Mouse (Mus musculus): ENCODE measurements around the gene Gimap4. TPM values are rescaled to one million over a fixed set of nuclear protein-coding genes. Genes with fewer than 3 reads are reported as not detected.
A peak's percentile ranks its signal among the peaks of the same experiment; 100 is the strongest.

The Gimap4 gene
- polyA plus RNA-seq, 1 experiment from 2014 or later = 1.3 TPM

DNA sequence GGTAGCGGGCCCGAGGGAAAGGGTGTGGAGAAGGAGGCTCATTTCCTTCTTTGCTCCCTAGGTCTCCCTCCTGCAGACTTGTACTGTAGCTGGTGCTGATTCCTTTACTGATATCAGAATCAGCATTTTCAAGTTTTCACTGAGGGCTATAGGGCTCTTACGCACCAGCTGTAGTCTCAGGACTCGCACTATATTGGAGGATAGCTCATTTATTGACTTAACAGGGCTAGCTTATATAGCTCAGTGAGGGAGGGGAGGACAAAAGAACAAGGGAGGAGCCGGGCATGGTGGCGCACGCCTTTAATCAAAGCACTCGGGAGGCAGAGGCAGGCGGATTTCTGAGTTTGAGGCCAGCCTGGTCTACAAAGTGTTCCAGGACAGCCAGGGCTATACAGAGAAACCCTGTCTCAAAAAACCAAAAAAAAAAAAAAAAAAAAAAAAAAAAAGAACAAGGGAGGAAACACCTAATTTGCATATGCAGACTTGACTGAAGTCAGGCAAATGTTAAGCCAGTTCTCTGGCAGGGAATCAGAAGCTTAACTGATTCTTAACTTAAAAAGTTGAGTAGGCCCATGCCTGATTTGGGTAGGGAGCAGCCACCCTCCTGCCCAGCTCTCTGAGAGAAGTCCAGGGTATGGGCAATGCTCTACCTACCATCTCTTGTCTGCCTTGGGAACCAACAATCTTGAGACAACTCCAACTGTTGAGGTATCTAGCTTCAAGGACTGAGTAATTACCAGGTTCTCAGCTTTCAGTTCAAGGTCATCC is 9.9 kb upstream of the Gimap4 start:
- ATAC-seq = no peak
- Histone ChIP-seq H3K36me3 (ENCODE audit: control insufficient read depth, insufficient read depth, low read length) (no peaks in the 10 kb centered on the region), H3K27me3 (replicated peaks; ENCODE audit: control insufficient read depth, insufficient read depth, low read length) (no peaks in the 10 kb centered on the region), H3K4me3 (ENCODE audit: low read length) (no peak overlapping the region), H3K9ac (ENCODE audit: low read depth, low read length) (no peak overlapping the region), H3K4me2 (ENCODE audit: low read length) (no peak overlapping the region), H3K27ac (ENCODE audit: low read depth, low read length) (no peak overlapping the region), H3K4me1 (ENCODE audit: control insufficient read depth, insufficient read depth, low read depth, low read length) (no peaks in the 10 kb centered on the region), H3K9me3 (ENCODE audit: control insufficient read depth, low read length) (no peaks in the 10 kb centered on the region)
- 95% methylated on average over 9 of the region's 9 CpGs for WGBS

DNA sequence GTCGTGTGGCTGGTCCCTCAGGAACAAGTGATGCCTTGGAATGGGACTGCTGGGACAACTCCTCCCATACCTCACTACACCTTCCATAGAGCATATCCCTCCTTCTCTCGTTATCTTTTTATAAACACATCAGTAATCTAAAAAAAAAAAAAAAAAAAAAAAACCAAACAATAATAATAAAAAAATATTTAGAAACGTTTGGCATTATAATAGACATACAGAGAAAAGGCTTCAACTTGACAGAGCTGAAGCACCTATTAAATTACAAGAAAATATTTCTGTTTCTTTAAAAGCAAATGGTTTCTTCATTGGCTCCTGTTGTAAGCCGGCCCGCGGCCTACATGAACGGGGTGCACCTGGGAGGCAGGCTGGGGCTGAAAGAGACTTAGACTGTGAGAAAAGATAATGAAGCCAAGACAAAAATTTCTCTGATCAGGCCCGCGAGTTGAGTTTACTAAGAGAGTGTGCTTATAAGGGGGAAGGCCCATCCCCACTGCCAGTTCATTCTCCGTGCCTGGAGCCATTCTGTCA is 8.9 kb upstream of the Gimap4 start:
- Histone ChIP-seq H3K4me3 (ENCODE audit: low read length) (no peak overlapping the region), H3K9ac (ENCODE audit: low read depth, low read length) (no peak overlapping the region), H3K27ac (ENCODE audit: low read depth, low read length) (no peak overlapping the region), H3K27me3 (replicated peaks; ENCODE audit: control insufficient read depth, insufficient read depth, low read length) (no peaks in the 10 kb centered on the region), H3K9me3 (ENCODE audit: control insufficient read depth, low read length) (no peaks in the 10 kb centered on the region), H3K36me3 (ENCODE audit: control insufficient read depth, insufficient read depth, low read length) (no peaks in the 10 kb centered on the region), H3K4me2 (ENCODE audit: low read length) (peak overlapping the region; percentile 37), H3K4me1 (ENCODE audit: control insufficient read depth, insufficient read depth, low read depth, low read length) (no peaks in the 10 kb centered on the region)
- ATAC-seq = no peak
- WGBS = 49% methylated on average over 10 of the region's 10 CpGs

DNA sequence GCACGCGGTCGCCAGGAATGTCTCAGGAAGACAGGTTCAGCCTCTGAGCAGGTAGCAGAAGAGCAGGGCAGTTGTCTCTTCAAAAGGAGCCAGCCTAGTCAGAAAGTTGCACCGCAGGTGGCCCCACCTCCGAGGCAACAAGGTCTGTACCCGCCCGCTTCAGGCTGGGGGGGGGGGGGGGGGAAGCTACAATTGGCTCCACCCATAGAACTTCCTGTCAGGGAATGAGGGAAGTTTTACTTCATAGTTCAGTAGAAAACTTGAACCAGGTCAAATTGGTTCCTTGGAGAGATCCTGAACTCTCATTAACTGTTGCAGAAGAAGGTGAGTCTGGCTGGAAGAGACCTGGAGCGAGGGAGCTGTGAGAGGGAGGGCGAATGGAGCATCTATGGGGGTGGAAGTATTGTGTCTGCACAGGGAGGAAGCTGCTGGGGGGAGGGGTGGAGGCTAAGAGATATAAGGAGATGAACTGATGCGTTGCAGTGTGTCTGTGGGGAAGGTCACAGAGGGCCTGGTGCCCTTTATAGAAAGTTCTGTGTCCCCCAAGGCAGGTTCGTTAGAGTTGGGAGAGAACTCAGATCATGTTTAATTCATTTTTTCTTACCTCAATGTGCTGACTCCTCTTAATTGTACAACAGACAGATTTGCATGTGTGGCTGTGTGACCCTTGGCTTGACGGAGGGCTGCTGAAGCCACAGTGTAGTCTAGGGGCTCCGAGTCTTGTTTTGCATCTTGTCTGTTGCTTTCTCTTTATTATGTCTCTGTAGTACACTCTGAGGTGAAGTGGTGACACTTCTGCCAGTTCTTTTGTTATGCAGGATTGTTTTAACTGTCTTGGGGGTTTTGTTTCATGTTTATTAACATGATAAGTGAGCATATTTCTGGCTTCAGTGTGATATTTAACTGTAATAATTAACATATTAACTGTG is 8.2 kb upstream of the Gimap4 start, which contains the start of gene Gimap9:
Gene Gimap9 (plus strand): TSS at position 199 of the 929 bp plus-strand sequence.
- Histone ChIP-seq H3K4me1 (ENCODE audit: control insufficient read depth, insufficient read depth, low read depth, low read length) (no peaks in the 10 kb centered on the region), H3K4me3 (ENCODE audit: low read length) (peak within 1 kb of the TSS; percentile 2; the same call in 1 of the 2 replicates)

DNA sequence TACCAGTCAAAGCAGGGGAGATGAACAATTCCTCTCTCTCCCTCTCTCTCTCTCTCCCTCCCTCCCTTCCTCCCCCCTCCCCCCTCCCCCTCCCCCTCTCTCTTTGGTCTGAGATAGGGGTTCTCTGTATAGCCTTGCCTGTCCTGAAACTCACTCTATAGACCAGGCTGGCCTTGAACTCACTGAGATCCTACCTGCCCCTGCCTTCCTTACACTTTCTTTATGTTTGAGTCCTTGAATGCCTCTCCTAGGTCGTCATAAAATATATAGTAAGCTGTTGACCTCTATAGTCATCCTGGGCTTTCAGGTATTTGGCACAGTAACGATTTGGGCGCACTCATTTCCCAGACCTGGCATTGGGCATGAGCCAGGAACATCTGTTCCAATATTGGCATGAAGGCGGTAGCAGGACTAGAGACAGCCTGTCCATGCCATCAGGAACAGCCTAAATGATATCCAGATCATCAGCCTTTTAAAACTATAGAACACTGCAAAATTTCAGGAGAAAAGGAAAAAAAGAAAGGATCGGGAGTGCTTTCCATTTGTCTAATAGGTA is 7.4 kb upstream of the Gimap4 start:
- Histone ChIP-seq H3K4me1 (ENCODE audit: control insufficient read depth, insufficient read depth, low read depth, low read length) (no peaks in the 10 kb centered on the region), H3K27me3 (replicated peaks; ENCODE audit: control insufficient read depth, insufficient read depth, low read length) (no peaks in the 10 kb centered on the region), H3K4me3 (ENCODE audit: low read length) (no peak overlapping the region), H3K4me2 (ENCODE audit: low read length) (no peak overlapping the region), H3K36me3 (ENCODE audit: control insufficient read depth, insufficient read depth, low read length) (no peaks in the 10 kb centered on the region), H3K9ac (ENCODE audit: low read depth, low read length) (no peak overlapping the region), H3K9me3 (ENCODE audit: control insufficient read depth, low read length) (no peaks in the 10 kb centered on the region), H3K27ac (ENCODE audit: low read depth, low read length) (no peak overlapping the region)
- WGBS = 74% methylated on average over 5 of the region's 5 CpGs
- ATAC-seq = no peak

More for the DNA sequence above, 8.2 kb upstream of the Gimap4 start, which contains the start of gene Gimap9:
- H3K27ac ChIP-seq (ENCODE audit: low read depth, low read length) = no peak within 1 kb of the TSS
- no peaks in the 10 kb centered on the region for H3K9me3 ChIP-seq (ENCODE audit: control insufficient read depth, low read length)
- 17% methylated on average over 13 of the region's 13 CpGs for WGBS
- H3K9ac ChIP-seq (ENCODE audit: low read depth, low read length) = no peak within 1 kb of the TSS
- no peak for ATAC-seq
- no peaks in the 10 kb centered on the region for H3K27me3 ChIP-seq (replicated peaks; ENCODE audit: control insufficient read depth, insufficient read depth, low read length)
- H3K36me3 ChIP-seq (ENCODE audit: control insufficient read depth, insufficient read depth, low read length) = no peaks in the 10 kb centered on the region
- H3K4me2 ChIP-seq (ENCODE audit: low read length) = peak within 1 kb of the TSS; percentile 37

DNA sequence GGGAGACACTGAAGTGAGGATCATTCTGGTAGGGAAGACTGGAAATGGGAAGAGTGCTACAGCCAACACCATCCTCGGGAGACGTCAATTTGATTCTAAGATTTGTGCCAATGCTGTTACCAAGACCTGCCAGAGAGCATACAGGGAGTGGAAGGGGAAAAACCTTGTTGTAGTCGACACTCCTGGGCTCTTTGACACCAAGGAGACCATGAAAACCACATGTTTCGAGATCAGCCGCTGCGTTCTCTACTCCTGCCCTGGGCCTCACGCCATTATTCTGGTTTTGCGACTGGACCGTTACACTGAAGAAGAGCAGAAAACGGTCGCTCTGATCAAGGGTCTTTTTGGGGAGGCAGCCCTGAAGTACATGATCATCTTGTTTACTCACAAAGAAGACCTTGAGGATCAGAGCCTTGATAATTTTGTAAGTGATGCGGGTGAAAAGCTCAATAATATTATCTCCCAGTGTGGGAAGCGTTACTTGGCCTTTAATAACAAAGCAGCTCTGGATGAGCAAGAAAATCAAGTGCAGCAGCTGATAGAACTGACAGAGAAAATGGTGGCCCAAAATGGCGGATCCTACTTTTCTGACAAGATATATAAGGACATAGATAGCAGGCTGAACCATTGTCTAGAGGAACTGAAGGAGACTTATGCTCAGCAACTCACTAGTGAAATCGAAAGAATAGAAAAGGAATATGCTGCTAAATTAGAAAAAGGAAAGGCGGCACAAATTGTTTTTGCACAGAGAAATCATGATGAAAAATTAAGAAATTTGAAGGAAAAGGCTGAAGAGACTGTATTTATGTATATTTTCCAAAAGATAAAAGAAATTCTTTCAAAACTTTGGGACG is 6.6 kb upstream of the Gimap4 start:
- no peak overlapping the region for H3K4me2 ChIP-seq (ENCODE audit: low read length)
- no peaks in the 10 kb centered on the region for H3K4me1 ChIP-seq (ENCODE audit: control insufficient read depth, insufficient read depth, low read depth, low read length)
- H3K27ac ChIP-seq (ENCODE audit: low read depth, low read length) = no peak overlapping the region
- H3K27me3 ChIP-seq (replicated peaks; ENCODE audit: control insufficient read depth, insufficient read depth, low read length) = no peaks in the 10 kb centered on the region
- no peaks in the 10 kb centered on the region for H3K9me3 ChIP-seq (ENCODE audit: control insufficient read depth, low read length)
- no peaks in the 10 kb centered on the region for H3K36me3 ChIP-seq (ENCODE audit: control insufficient read depth, insufficient read depth, low read length)
- ATAC-seq = no peak
- 93% methylated on average over 17 of the region's 17 CpGs for WGBS
- no peak overlapping the region for H3K4me3 ChIP-seq (ENCODE audit: low read length)
- no peak overlapping the region for H3K9ac ChIP-seq (ENCODE audit: low read depth, low read length)

DNA sequence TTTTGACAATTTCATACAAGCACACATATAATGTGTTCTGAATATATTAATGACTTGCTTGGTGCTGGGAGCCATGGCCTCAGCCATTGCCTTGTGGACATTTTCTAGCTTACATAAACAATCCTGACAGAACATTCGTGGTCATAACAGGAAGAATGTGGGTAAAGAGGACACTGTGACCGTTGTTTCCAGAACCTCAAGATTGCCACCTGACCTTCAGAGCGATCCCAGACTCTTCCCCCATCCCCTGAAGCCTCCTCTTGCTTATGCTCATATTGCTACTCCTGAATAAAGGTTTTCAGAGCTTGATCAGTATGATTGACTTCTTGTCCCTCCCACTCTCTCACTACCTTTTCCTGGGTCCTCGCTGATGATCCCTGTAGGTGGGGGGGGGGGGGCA is 6.0 kb upstream of the Gimap4 start:
- Histone ChIP-seq H3K9me3 (ENCODE audit: control insufficient read depth, low read length) (no peaks in the 10 kb centered on the region), H3K4me1 (ENCODE audit: control insufficient read depth, insufficient read depth, low read depth, low read length) (no peaks in the 10 kb centered on the region), H3K9ac (ENCODE audit: low read depth, low read length) (no peak overlapping the region), H3K4me2 (ENCODE audit: low read length) (no peak overlapping the region), H3K27ac (ENCODE audit: low read depth, low read length) (no peak overlapping the region), H3K27me3 (replicated peaks; ENCODE audit: control insufficient read depth, insufficient read depth, low read length) (no peaks in the 10 kb centered on the region), H3K36me3 (ENCODE audit: control insufficient read depth, insufficient read depth, low read length) (no peaks in the 10 kb centered on the region), H3K4me3 (ENCODE audit: low read length) (no peak overlapping the region)
- no peak for ATAC-seq
- 86% methylated on average over 4 of the region's 4 CpGs for WGBS

DNA sequence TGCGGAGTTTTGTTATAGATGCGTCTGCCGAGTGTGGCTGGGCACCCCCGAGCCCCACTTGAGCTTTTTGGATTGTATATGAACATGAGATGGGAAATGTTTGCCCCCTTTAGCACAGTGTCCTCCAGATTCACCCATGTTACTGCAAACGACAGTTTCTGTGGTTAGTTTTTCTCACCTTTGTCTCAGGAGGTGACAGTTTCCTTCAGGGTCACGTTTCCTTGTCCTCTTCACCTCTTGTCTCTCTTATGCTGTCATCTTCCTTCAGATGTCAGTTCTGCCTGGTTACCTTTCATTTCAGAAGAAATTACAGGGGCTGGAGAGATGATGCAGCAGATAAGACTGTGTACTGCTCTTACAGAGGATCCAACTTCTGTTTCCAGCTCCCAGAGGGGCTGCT is 4.6 kb upstream of the Gimap4 start:
- WGBS = 87% methylated on average over 6 of the region's 6 CpGs

DNA sequence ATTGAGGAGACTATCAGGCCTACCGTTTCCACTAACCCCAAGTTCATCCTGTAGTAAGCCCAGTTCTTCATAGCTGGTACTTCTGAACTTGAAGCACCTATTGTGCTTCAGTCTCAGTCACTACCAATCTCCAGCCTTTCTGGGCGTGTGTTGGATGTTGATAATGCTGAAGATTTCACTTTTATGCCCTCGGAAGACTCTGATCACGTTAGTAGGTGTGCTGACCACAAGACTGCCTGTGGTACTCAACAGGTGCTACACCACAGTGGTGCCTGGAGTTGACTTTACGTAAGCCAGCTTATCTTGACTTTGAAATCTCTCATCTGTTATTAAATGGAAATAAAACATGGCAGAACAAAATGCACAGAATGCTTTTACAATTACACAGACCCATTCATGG is 3.9 kb upstream of the Gimap4 start:
- no peaks in the 10 kb centered on the region for H3K9me3 ChIP-seq (ENCODE audit: control insufficient read depth, low read length)
- H3K4me2 ChIP-seq (ENCODE audit: low read length) = no peak overlapping the region
- H3K36me3 ChIP-seq (ENCODE audit: control insufficient read depth, insufficient read depth, low read length) = no peaks in the 10 kb centered on the region
- H3K9ac ChIP-seq (ENCODE audit: low read depth, low read length) = no peak overlapping the region
- WGBS = 82% methylated on average over 5 of the region's 5 CpGs
- H3K27ac ChIP-seq (ENCODE audit: low read depth, low read length) = no peak overlapping the region
- no peaks in the 10 kb centered on the region for H3K27me3 ChIP-seq (replicated peaks; ENCODE audit: control insufficient read depth, insufficient read depth, low read length)
- no peaks in the 10 kb centered on the region for H3K4me1 ChIP-seq (ENCODE audit: control insufficient read depth, insufficient read depth, low read depth, low read length)
- H3K4me3 ChIP-seq (ENCODE audit: low read length) = no peak overlapping the region
- ATAC-seq = no peak

More for the DNA sequence above, 4.6 kb upstream of the Gimap4 start:
- H3K4me3 ChIP-seq (ENCODE audit: low read length) = no peak overlapping the region
- no peak for ATAC-seq
- no peaks in the 10 kb centered on the region for H3K27me3 ChIP-seq (replicated peaks; ENCODE audit: control insufficient read depth, insufficient read depth, low read length)
- H3K9ac ChIP-seq (ENCODE audit: low read depth, low read length) = no peak overlapping the region
- H3K27ac ChIP-seq (ENCODE audit: low read depth, low read length) = no peak overlapping the region
- H3K4me2 ChIP-seq (ENCODE audit: low read length) = no peak overlapping the region
- H3K36me3 ChIP-seq (ENCODE audit: control insufficient read depth, insufficient read depth, low read length) = no peaks in the 10 kb centered on the region
- no peaks in the 10 kb centered on the region for H3K4me1 ChIP-seq (ENCODE audit: control insufficient read depth, insufficient read depth, low read depth, low read length)
- H3K9me3 ChIP-seq (ENCODE audit: control insufficient read depth, low read length) = no peaks in the 10 kb centered on the region
